Mouse (Mus musculus) cerebellum, adult 8-10 months (tissue): ENCODE results near the gene Spi1.

Experiments
- DNase-seq: peaks from one replicate; pipeline ENCODE4 v3.0.0; 2022

Gene Spi1

DNA sequence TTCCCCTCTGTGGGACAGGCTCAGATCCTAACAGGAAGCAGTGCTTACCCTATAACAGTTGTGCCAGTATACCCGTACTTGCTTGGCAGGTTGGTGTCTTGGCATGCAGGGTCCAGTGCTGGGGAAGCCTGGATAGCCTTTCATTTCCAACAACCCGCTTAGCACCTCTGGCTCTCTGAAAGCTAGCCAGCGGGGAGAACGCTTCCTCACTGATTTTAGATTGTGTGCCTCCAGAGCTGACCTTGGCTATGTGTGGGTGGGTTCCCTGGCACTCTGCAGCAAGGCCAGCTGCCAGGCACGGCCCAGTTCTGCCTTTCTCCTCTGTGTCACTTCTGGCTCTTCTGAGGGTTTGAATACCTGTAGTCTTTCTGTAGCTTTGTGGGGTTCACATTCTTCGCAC lies 47.9 kb downstream of the Spi1 start:
- DNase-seq, result no peak

- DNase-seq, result no peak
Observed at GRCm38 (mm10) chr2:91131251-91131650, 49.1 kb downstream of the Spi1 start.

DNA sequence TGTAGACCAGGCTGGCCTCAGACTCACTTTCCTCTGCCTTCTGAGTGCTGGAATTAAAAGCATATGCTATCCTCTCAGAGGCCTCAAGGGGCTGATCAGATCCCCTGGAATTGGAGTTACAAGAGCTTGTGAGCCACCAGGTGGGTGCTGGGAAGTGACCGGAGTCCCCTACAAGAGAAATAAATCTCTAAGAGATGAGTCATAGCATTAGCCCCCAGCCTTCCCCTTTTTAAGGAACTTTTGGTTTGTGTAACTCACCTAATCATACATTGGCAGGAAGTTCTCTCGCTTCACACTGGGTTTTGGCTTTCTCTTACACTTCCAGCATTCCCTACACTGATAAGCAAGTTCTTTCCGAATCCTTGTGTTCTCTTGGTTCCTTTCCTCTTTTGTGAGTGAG lies 49.8 kb downstream of the Spi1 start:
- DNase-seq, result no peak

DNA sequence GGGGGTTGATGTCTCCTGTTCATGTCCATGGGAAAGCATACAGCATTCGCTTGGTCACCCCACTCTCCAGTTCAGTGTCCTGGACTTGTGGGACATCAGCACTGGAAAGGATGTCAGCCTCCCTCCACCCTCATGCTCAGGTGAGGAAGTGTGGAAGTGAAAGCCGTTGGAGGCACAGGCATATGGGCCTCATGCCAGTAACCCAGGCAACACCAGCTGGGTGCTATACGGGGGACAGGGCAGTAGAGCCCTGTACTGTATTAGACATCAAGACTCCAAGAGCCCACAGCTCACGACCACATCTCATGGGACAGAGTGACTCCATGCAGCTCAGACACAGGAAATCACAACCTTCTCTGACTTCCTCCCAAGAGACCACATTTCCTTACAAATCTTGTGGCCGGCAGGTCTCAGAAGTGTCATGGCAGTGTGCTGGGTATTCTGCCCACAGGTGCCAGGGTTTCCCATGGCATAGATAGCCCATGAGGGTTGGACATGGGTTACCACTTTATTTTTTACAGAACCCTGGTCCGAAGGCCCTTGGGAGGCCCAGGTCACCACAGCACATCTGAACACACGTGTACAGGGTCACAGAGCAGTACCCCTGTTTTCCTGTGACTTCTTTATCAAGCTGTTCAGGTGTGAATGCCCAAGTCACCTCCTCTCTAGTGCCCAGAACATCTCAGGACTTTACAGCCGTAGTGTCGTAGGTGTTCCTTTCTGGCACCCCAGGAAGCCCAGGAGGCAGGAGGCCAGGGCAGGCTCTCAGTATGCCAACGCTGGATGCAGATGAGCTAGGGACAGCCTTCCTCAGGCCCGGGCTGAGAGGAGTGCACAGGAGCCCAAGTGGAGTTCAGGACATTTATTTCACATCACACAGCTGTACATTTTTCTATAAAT lies 54.6 kb downstream of the Spi1 start:
- DNase-seq, result peak; percentile 48

DNA sequence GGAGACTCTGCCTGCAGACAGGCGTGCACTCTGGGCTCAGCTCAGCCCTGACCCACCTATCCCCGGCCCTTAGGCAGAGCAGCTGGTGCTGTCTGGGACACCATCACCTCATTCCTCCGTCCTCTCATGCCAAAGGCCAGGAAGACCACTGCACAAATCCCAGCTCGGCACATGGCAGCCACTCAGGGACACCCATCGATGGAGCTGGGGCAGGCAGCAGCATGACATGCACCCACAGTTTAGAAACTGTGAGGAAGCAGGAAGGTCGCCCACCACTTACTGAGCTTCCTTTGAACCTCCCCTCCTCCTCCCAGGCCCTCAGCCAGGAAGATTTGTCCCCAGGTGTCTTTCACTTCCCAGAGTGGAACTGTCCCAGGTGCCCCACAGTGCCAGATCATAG lies 55.3 kb downstream of the Spi1 start:
- peak; percentile 31 for DNase-seq

DNA sequence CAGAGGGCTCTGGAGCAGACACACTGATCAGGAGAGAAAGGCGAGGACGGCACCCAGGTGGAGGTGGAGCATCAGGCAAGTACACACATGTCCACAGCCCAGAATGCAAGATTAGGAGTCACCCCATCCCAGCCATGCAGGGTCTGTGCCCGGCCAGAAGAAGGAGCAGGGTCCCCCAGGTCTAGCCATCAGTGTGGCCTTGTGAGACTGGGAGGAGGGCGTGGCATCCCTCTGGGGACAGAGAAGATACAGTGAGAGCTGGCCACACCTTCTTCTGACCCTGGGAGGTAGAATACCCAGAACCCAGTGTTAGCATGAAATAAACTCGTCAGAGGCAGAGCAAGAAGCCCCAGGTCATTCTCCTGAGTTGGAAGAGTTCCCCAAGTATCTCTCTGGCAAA lies 57.1 kb downstream of the Spi1 start:
- no peak for DNase-seq

DNA sequence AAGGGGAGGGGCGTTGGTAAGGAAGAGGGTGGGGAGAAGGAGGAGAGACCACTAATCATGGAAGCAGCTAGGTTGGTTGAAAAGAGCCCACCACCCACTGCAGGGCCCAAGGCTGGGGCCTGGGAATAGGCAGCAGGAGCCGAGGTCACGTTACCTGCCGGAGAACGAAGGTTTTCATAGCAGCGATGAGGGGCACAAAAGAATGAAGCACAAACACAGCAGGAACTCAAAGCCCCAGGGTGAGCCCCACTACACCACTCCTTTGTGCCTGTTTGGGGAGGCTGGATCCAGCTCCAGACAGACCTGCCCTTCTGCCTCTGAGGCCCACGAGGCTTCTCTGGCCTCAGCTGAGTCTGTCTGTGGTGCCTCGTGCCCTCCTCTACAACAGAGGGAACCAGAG lies 57.6 kb downstream of the Spi1 start:
- no peak for DNase-seq

GRCm38 (mm10) chr2:91142920-91143319 lies 60.7 kb downstream of the Spi1 start:
- DNase-seq, result no peak

DNA sequence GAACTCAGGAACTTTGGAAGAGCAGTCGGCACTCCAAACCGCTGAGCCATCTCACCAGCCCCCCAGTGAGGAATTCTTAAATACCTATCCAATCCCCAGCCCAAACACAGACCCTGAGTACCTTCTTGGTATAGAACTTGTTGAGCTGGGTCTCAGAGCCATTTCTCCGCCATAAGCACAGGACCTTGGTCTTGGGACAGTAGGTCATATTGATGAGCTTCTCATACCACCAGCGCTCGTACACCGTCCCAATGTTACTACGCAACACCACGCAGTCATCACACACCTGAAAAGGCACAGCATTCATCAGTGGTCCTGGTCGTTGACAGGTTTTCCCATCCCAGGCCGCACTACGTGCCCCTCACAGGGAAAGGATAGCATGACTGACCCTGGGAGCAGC lies 61.2 kb downstream of the Spi1 start:
- no peak for DNase-seq

DNA sequence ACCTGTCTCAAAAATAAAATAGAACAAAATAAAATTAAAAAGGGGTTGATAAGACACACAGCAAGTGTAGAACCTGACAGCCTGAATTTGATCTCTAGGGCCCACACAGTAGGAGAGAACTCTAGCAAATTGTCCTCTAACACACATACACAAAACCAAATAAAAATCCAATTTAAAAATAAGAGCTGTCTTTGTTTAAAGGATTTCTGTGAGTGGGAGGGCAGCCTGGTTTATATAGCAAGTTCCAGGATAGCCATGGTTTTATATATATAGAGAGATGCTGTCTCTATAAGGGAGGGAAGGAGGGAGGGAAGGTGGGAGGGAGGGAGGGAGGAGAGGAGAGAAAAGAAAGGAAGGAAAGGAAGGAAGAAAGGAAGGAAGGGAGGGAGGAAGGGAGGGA lies 65.9 kb downstream of the Spi1 start:
- no peak for DNase-seq

GRCm38 (mm10) chr2:91151331-91151730 lies 69.1 kb downstream of the Spi1 start:
- DNase-seq, result no peak

GRCm38 (mm10) chr2:91152885-91153377 lies 70.7 kb downstream of the Spi1 start:
- DNase-seq, result no peak

DNA sequence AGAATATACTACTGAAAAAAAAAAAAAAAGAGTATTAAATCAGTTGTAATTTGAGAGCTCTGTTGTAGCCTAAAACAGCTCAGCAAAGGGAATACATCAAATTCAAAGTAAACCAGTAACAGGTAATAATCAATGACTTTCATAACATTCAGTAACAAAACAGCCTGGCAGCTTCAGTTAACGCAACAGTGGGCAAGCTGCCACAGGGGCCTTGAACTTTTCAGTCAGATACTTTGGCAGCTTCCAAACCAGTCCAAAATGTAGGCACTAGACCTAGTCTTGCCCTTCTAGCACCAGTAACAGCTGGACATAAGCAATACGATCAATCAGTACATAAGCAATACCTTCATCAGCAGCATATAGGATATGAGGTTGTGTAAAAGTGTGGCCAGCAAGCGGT lies 71.9 kb downstream of the Spi1 start:
- no peak for DNase-seq

DNA sequence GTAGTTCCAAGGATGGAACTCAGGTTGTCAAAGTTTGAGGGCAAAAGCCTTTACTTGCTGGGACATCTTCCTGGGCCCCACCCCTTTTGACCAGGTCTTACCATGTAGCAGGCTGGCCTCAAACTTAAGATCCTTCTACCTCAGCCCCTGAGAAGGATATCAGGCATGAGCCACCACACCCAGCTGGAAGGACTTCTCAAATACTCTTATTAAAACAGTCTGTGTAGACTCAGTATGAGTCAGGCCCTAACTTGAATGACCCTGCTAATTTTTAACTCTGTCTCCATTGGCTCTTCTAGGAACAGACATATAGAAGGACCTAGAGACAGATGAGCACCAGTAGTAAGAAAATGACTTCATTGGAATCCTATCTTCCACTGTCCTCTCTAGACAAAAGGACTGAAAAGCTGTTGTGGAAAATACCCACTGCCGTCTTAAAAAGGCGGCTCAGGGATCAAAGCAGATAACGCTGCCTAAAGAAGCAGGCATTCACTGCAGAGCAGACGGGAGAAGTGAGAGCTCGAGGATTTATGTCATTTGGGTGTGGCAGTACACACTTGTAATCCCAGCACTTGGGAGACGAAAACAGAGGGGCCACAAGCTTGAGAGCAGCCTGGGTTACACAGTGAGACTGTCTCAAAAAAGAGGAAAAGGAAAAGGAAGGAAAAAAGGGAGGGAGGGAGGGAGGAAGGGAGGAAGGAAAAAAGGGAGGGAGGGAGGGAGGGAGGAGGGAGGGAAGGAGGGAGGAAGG lies 75.0 kb downstream of the Spi1 start:
- no peak for DNase-seq

- no peak for DNase-seq
Observed at GRCm38 (mm10) chr2:91160591-91160990, 78.4 kb downstream of the Spi1 start.

GRCm38 (mm10) chr2:91162952-91163351 lies 80.8 kb downstream of the Spi1 start:
- DNase-seq, result no peak

GRCm38 (mm10) chr2:91163532-91163931 lies 81.3 kb downstream of the Spi1 start:
- DNase-seq, result no peak

- no peak for DNase-seq
Observed at GRCm38 (mm10) chr2:91164991-91165390, 82.8 kb downstream of the Spi1 start.
